Mouse (Mus musculus): ENCODE measurements at regions not wholly inside any gene's neighbourhood (a gene's known extent, or its start where the extent isn't known, plus 50 kb on each side); places are given as distances from the start of the nearest gene placed in this dataset.
A peak's percentile ranks its signal among the peaks of the same experiment; 100 is the strongest.

DNA sequence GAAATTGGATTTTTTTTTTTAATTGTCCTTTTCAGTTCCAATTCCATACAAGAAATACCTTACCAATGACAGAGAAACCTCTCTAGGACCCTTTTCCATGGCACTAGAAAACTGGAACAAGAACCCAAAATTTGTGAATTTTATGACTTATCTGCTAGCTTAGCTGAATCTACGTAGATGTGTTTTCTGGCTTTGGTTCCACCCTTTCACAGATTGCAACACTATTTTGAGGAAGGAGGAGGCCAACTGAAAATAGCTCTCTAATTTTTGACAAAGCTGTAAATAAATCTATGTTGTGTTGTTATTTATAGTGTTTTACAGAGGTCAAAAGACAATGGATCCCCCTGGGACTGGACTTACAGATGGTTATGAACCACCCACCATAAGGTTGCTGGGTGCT lies 130.6 kb upstream of the Rapgef5 start:
- Histone ChIP-seq H3K4me1 (ENCODE audit: control insufficient read depth, insufficient read depth, low read length) (0 out of 2 replicates have a peak, but pooled peaks cover 4% of the 10 kb centered on the region), H3K4me2 (ENCODE audit: low read length) (no peak overlapping the region), H3K27ac (ENCODE audit: low read depth, low read length) (no peak overlapping the region), H3K9me3 (replicated peaks; ENCODE audit: control insufficient read depth, low read length) (no peaks in the 10 kb centered on the region), H3K36me3 (ENCODE audit: control insufficient read depth, insufficient read depth, low read length) (no peaks in the 10 kb centered on the region), H3K4me3 (ENCODE audit: low read depth, low read length) (no peak overlapping the region), H3K9ac (ENCODE audit: low read length) (no peak overlapping the region), H3K27me3 (replicated peaks; ENCODE audit: control insufficient read depth, insufficient read depth, low read length) (no peaks in the 10 kb centered on the region; the same call in 1 of the 2 replicates)
- 86% methylated on average over 1 of the region's 1 CpGs for WGBS
- no peak for DNase-seq (ENCODE audit: low spot score)
- ATAC-seq: no peak

DNA sequence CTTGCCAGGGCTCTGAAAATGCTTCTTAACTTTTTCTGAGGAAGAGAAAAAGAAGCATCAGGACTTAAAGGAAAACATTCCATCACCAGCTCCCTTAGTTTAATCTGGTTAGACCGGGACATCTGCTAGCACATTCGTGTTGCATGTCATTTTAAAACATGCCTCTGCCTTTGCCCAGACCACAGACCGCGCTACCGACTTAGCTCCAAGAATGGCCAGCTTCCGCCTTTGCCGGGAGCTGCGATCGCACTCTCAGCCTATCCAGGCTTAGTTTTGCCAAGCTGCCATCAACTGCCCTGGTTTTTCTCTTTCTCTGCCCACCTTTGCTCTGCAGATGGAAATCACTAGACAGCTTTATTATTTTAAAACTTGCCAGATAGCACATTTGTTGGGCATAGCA lies 129.3 kb upstream of the Rapgef5 start:
- Histone ChIP-seq H3K27ac (ENCODE audit: low read depth, low read length) (no peak overlapping the region), H3K4me3 (ENCODE audit: low read depth, low read length) (no peak overlapping the region), H3K27me3 (replicated peaks; ENCODE audit: control insufficient read depth, insufficient read depth, low read length) (no peaks in the 10 kb centered on the region; the same call in 1 of the 2 replicates), H3K4me1 (ENCODE audit: control insufficient read depth, insufficient read depth, low read length) (0 out of 2 replicates have a peak, but pooled peaks cover 4% of the 10 kb centered on the region), H3K36me3 (ENCODE audit: control insufficient read depth, insufficient read depth, low read length) (no peaks in the 10 kb centered on the region), H3K9ac (ENCODE audit: low read length) (no peak overlapping the region), H3K9me3 (replicated peaks; ENCODE audit: control insufficient read depth, low read length) (no peaks in the 10 kb centered on the region), H3K4me2 (ENCODE audit: low read length) (no peak overlapping the region)
- DNase-seq (ENCODE audit: low spot score): no peak
- WGBS: 90% methylated on average over 9 of the region's 9 CpGs
- no peak for ATAC-seq

DNA sequence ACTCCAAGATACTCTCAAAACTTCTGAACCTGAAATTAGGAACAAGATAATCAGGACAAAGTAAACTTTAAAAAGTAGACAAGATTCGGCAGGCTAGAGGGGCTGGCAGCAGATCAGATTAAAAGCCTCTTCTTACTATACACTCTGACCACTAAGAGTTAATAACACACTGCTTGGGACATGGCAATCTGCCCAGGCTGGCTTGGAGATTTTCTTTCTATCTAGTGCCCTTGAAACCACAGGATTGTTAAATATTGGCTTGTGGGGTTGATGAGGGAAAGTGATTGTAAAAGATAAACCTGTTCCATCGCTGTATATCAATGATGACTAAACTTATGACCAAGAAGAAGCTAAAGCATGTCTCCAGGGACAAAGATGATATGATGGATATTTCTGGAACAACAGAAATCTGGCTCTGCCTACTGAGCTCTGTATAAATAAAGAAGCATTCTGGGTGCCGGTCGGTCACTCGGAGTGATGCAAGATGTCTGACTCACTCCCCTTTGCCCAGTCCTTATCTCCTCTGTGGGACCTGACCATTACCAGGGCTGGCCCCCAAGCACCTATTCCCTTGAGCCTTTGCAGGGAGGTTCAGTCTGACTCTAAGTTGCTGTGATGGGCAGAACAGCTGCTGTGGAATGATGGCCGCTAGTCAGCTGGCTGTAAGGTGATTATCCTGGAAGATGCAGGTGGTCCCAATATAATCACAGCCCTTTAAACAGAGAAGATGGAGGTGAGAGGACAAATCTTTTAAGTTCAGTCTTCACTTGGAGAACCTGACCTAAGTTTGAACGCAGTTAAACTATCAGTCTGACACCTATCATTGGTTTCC lies 126.5 kb upstream of the Rapgef5 start:
- H3K9me3 ChIP-seq (replicated peaks; ENCODE audit: control insufficient read depth, low read length): no peaks in the 10 kb centered on the region
- H3K27ac ChIP-seq (ENCODE audit: low read depth, low read length): no peak overlapping the region
- DNase-seq (ENCODE audit: low spot score) (peak; percentile 65), ATAC-seq (no peak)
- H3K36me3 ChIP-seq (ENCODE audit: control insufficient read depth, insufficient read depth, low read length): no peaks in the 10 kb centered on the region
- no peak overlapping the region for H3K4me2 ChIP-seq (ENCODE audit: low read length)
- 0 out of 2 replicates have a peak, but pooled peaks cover 4% of the 10 kb centered on the region for H3K4me1 ChIP-seq (ENCODE audit: control insufficient read depth, insufficient read depth, low read length)
- H3K4me3 ChIP-seq (ENCODE audit: low read depth, low read length): no peak overlapping the region
- no peaks in the 10 kb centered on the region; the same call in 1 of the 2 replicates for H3K27me3 ChIP-seq (replicated peaks; ENCODE audit: control insufficient read depth, insufficient read depth, low read length)
- H3K9ac ChIP-seq (ENCODE audit: low read length): no peak overlapping the region
- 79% methylated on average over 7 of the region's 7 CpGs for WGBS

DNA sequence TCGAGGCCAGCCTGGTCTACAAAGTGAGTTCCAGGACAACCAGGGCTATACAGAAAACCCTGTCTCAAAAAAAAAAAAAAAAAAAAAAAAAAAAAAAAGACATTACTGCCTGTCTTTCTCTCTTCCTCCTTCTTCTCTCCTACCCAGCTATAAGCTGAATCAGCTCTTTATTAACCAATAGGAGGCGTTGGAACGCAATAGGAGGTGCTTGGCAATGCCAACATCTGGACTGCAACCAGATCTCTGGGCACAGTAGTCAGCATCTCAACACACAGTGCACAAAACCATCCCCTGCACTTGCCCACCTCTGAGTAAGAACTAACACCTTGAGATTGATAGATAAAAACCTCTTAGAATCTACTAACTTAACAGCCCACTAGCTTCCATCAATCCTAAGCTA lies 118.8 kb upstream of the Rapgef5 start:
- no peaks in the 10 kb centered on the region for H3K9me3 ChIP-seq (replicated peaks; ENCODE audit: control insufficient read depth, low read length)
- H3K27ac ChIP-seq (ENCODE audit: low read depth, low read length): no peak overlapping the region
- no peaks in the 10 kb centered on the region for H3K27me3 ChIP-seq (replicated peaks; ENCODE audit: control insufficient read depth, insufficient read depth, low read length)
- no peaks in the 10 kb centered on the region for H3K36me3 ChIP-seq (ENCODE audit: control insufficient read depth, insufficient read depth, low read length)
- WGBS: 92% methylated on average over 3 of the region's 3 CpGs
- H3K4me3 ChIP-seq (ENCODE audit: low read depth, low read length): no peak overlapping the region
- no peak overlapping the region for H3K9ac ChIP-seq (ENCODE audit: low read length)
- DNase-seq (ENCODE audit: low spot score): no peak
- no peak overlapping the region for H3K4me2 ChIP-seq (ENCODE audit: low read length)
- no peak for ATAC-seq
- H3K4me1 ChIP-seq (ENCODE audit: control insufficient read depth, insufficient read depth, low read length): no peaks in the 10 kb centered on the region

DNA sequence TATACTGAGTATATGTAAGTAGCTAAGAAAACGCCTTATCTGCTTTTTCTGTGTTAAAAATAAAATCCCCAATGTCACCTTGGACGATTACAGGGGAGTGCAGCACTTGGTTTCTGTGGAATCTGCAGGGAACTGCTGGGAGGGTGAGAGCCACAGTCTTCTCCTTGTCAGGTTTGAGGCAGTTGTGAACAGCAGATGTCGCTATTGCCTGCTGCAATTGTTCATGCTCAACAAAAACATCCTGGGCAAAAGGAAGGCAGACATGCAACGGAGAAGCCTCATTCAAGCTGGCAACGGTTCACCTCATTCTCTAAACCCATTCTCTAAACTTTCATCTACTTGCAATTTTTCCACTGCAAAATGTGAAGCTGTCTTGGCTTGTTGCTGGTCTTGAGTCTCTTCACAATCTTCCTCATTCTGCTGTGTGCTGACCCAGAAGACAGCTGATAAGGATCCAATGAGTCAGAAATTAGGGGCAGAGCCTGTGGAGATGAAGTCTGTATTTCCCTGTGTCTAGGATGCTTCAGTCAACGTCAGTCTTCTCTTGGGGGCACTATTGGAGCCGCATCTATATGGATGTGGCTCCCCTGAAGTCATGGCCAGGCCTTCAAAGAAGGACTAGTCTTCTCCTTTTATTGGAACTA lies 112.6 kb upstream of the Rapgef5 start:
- Histone ChIP-seq H3K9ac (ENCODE audit: low read length) (no peak overlapping the region), H3K9me3 (replicated peaks; ENCODE audit: control insufficient read depth, low read length) (no peaks in the 10 kb centered on the region), H3K4me1 (ENCODE audit: control insufficient read depth, insufficient read depth, low read length) (no peaks in the 10 kb centered on the region), H3K27ac (ENCODE audit: low read depth, low read length) (no peak overlapping the region), H3K27me3 (replicated peaks; ENCODE audit: control insufficient read depth, insufficient read depth, low read length) (no peaks in the 10 kb centered on the region), H3K4me3 (ENCODE audit: low read depth, low read length) (no peak overlapping the region), H3K36me3 (ENCODE audit: control insufficient read depth, insufficient read depth, low read length) (no peaks in the 10 kb centered on the region), H3K4me2 (ENCODE audit: low read length) (no peak overlapping the region)
- DNase-seq (ENCODE audit: low spot score): peak; percentile 89
- 11% methylated on average over 7 of the region's 7 CpGs for WGBS
- peak; percentile 70 for ATAC-seq

DNA sequence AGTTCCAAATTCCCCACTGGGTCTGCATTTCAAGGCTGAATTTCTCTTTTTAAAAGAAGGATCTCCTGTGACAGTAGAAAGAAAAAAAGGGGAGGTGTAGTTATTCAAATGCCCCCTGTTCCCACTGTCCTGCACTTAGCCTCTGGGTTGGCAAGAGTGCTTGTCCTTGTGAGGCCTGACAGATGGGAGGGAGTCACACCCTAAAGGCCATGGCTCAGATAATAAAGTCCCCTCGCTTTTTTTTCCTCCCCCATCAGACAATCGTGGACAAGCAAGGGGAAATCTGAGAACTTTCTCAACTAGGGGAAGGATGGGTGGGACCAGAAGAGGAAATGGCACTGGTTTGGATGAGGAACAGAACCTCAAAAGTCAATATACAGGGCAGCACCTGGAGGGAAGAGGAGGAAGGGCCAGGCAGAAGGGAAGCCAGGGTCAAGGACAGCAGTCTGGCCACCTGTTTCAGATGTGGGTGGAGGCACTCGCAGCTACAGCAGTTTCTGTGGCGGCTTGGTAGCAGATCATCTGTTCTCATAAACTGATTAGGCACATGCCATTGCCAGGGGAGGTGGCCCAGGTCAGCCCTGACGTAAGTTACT lies 112.0 kb upstream of the Rapgef5 start:
- Histone ChIP-seq H3K4me1 (ENCODE audit: control insufficient read depth, insufficient read depth, low read length) (no peaks in the 10 kb centered on the region), H3K9me3 (replicated peaks; ENCODE audit: control insufficient read depth, low read length) (no peaks in the 10 kb centered on the region), H3K4me2 (ENCODE audit: low read length) (no peak overlapping the region), H3K27me3 (replicated peaks; ENCODE audit: control insufficient read depth, insufficient read depth, low read length) (no peaks in the 10 kb centered on the region), H3K27ac (ENCODE audit: low read depth, low read length) (no peak overlapping the region), H3K36me3 (ENCODE audit: control insufficient read depth, insufficient read depth, low read length) (no peaks in the 10 kb centered on the region), H3K4me3 (ENCODE audit: low read depth, low read length) (no peak overlapping the region), H3K9ac (ENCODE audit: low read length) (no peak overlapping the region)
- 70% methylated on average over 5 of the region's 5 CpGs for whole genome bisulfite sequencing
- no peak for DNase-seq (ENCODE audit: low spot score)
- no peak for ATAC-seq

DNA sequence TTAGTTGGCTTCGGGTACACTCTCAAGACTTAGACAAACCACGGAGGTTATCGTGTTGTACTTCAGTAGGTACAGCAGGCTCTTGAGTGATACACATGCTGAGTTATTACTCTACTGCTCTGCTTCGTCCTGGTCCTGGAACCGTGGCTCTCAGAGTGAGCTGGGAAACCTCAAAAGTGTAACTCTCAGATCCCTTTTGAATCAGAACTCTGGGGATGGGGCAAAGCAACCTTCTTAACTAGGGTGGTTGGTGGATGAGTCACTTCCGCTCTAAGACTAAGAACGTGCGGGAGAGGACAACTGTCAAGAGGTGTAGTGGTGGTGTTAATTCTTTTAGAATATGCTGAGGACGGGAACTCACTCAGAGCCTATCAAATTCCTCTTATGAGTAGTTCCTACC lies 109.4 kb upstream of the Rapgef5 start:
- no peak overlapping the region for H3K9ac ChIP-seq (ENCODE audit: low read length)
- H3K27me3 ChIP-seq (replicated peaks; ENCODE audit: control insufficient read depth, insufficient read depth, low read length): no peaks in the 10 kb centered on the region
- no peak overlapping the region for H3K27ac ChIP-seq (ENCODE audit: low read depth, low read length)
- no peak for DNase-seq (ENCODE audit: low spot score)
- no peak overlapping the region for H3K4me3 ChIP-seq (ENCODE audit: low read depth, low read length)
- H3K4me2 ChIP-seq (ENCODE audit: low read length): no peak overlapping the region
- no peaks in the 10 kb centered on the region for H3K36me3 ChIP-seq (ENCODE audit: control insufficient read depth, insufficient read depth, low read length)
- ATAC-seq: no peak
- 92% methylated on average over 9 of the region's 9 CpGs for WGBS
- H3K9me3 ChIP-seq (replicated peaks; ENCODE audit: control insufficient read depth, low read length): no peaks in the 10 kb centered on the region
- H3K4me1 ChIP-seq (ENCODE audit: control insufficient read depth, insufficient read depth, low read length): no peaks in the 10 kb centered on the region

DNA sequence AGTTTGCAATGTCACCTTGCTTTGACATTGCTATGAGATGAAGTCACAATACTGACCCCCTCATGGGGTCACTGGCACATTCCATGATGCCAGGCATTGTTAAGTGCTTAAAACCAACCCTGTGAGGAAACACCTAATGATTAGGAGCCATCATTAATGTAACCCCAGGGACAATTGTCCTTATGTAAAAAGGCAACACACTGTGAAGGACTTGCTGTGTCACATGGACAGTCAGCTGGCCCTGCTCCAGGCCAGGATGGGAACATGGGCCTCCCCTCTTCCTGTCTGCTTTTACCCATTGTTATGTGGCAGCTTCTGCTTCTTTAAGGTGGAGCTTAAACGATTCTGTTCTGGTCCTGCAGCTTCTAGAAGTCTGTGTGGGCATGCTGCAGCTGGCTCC lies 105.7 kb upstream of the Rapgef5 start:
- DNase-seq (ENCODE audit: low spot score): no peak
- no peak overlapping the region for H3K9ac ChIP-seq (ENCODE audit: low read length)
- no peaks in the 10 kb centered on the region for H3K36me3 ChIP-seq (ENCODE audit: control insufficient read depth, insufficient read depth, low read length)
- H3K4me1 ChIP-seq (ENCODE audit: control insufficient read depth, insufficient read depth, low read length): 0 out of 2 replicates have a peak, but pooled peaks cover 4% of the 10 kb centered on the region
- H3K4me3 ChIP-seq (ENCODE audit: low read depth, low read length): no peak overlapping the region
- H3K27ac ChIP-seq (ENCODE audit: low read depth, low read length): no peak overlapping the region
- no peaks in the 10 kb centered on the region for H3K27me3 ChIP-seq (replicated peaks; ENCODE audit: control insufficient read depth, insufficient read depth, low read length)
- WGBS: 42% methylated on average over 1 of the region's 1 CpGs
- H3K4me2 ChIP-seq (ENCODE audit: low read length): no peak overlapping the region
- H3K9me3 ChIP-seq (replicated peaks; ENCODE audit: control insufficient read depth, low read length): no peaks in the 10 kb centered on the region
- no peak for ATAC-seq

DNA sequence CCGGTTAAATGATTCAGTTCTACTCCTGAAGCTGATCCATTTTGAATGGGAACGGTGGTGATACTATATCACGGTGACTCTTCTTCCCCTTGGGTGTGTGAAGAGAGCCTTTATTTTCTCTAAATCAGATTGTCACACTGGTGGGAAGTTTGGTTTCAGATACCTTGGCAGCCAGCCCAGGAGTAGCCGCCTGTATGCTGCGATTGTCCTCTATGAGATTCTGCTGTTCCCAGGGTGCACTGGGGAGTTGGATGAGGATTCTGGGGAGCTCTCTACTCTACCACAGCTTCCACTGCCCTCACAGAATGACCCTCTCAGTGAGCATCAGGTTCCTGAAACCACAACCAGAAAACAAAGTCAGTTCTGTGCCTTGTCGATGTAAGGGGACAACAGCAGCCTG lies 104.0 kb upstream of the Rapgef5 start:
- H3K4me3 ChIP-seq (ENCODE audit: low read depth, low read length): no peak overlapping the region
- H3K9me3 ChIP-seq (replicated peaks; ENCODE audit: control insufficient read depth, low read length): no peaks in the 10 kb centered on the region
- H3K27ac ChIP-seq (ENCODE audit: low read depth, low read length): no peak overlapping the region
- no peaks in the 10 kb centered on the region for H3K36me3 ChIP-seq (ENCODE audit: control insufficient read depth, insufficient read depth, low read length)
- H3K4me1 ChIP-seq (ENCODE audit: control insufficient read depth, insufficient read depth, low read length): 0 out of 2 replicates have a peak, but pooled peaks cover 4% of the 10 kb centered on the region
- ATAC-seq (no peak), DNase-seq (ENCODE audit: low spot score) (peak; percentile 42)
- WGBS: 61% methylated on average over 6 of the region's 6 CpGs
- H3K9ac ChIP-seq (ENCODE audit: low read length): no peak overlapping the region
- no peak overlapping the region for H3K4me2 ChIP-seq (ENCODE audit: low read length)
- H3K27me3 ChIP-seq (replicated peaks; ENCODE audit: control insufficient read depth, insufficient read depth, low read length): no peaks in the 10 kb centered on the region

Data from forebrain, embryonic 14.5 days (tissue).